Mouse (Mus musculus): ENCODE results near the gene Il34. TPM values are rescaled to one million over a fixed set of nuclear protein-coding genes. Genes with fewer than 3 reads are reported as not detected.

The Il34 gene
- polyA plus RNA-seq, 1 experiment from 2014 or later = 1.2 TPM

GRCm38 (mm10) chr8:110843207-110843606 lies 37.5 kb upstream of the Il34 start:
- no peak overlapping the region for H3K27ac ChIP-seq (ENCODE audit: low read length)
- H3K4me3 ChIP-seq (ENCODE audit: low read depth, low read length) = no peak overlapping the region
- H3K36me3 ChIP-seq (ENCODE audit: control insufficient read depth, insufficient read depth, low read length) = peaks cover 63% of the 10 kb centered on the region
- H3K9ac ChIP-seq (replicated peaks; ENCODE audit: low read depth, low read length) = no peak overlapping the region
- WGBS = 86% methylated on average over 5 of the region's 5 CpGs
- no peak overlapping the region for H3K4me2 ChIP-seq (replicated peaks; ENCODE audit: low read depth, low read length)
- ATAC-seq (ENCODE audit: insufficient number of reproducible peaks, insufficient read depth, low FRiP score, low read depth) = no peak
- H3K9me3 ChIP-seq (ENCODE audit: control insufficient read depth, low read depth, low read length) = no peaks in the 10 kb centered on the region
- H3K4me1 ChIP-seq (ENCODE audit: control insufficient read depth, insufficient read depth, low read length) = 0 out of 2 replicates have a peak, but pooled peaks cover 8% of the 10 kb centered on the region
- H3K27me3 ChIP-seq (ENCODE audit: control insufficient read depth, insufficient read depth, low read length) = no peaks in the 10 kb centered on the region

- 86% methylated on average over 3 of the region's 3 CpGs for WGBS
- Histone ChIP-seq H3K9me3 (ENCODE audit: control insufficient read depth, low read depth, low read length) (no peaks in the 10 kb centered on the region), H3K4me3 (ENCODE audit: low read depth, low read length) (no peak overlapping the region), H3K4me1 (ENCODE audit: control insufficient read depth, insufficient read depth, low read length) (0 out of 2 replicates have a peak, but pooled peaks cover 5% of the 10 kb centered on the region), H3K27me3 (ENCODE audit: control insufficient read depth, insufficient read depth, low read length) (no peaks in the 10 kb centered on the region), H3K9ac (replicated peaks; ENCODE audit: low read depth, low read length) (no peak overlapping the region), H3K36me3 (ENCODE audit: control insufficient read depth, insufficient read depth, low read length) (peaks cover 75% of the 10 kb centered on the region), H3K27ac (ENCODE audit: low read length) (no peak overlapping the region), H3K4me2 (replicated peaks; ENCODE audit: low read depth, low read length) (no peak overlapping the region)
- no peak for ATAC-seq (ENCODE audit: insufficient number of reproducible peaks, insufficient read depth, low FRiP score, low read depth)
These were observed 36.4 kb upstream of the Il34 start for GRCm38 (mm10) chr8:110842012-110842574.

GRCm38 (mm10) chr8:110831956-110832355 lies 26.2 kb upstream of the Il34 start:
- H3K27ac ChIP-seq (ENCODE audit: low read length) = no peak overlapping the region
- no peak overlapping the region for H3K9ac ChIP-seq (replicated peaks; ENCODE audit: low read depth, low read length)
- H3K27me3 ChIP-seq (ENCODE audit: control insufficient read depth, insufficient read depth, low read length) = no peaks in the 10 kb centered on the region
- H3K4me2 ChIP-seq (replicated peaks; ENCODE audit: low read depth, low read length) = no peak overlapping the region
- H3K9me3 ChIP-seq (ENCODE audit: control insufficient read depth, low read depth, low read length) = no peaks in the 10 kb centered on the region
- 88% methylated on average over 3 of the region's 3 CpGs for WGBS
- peaks cover 94% of the 10 kb centered on the region for H3K36me3 ChIP-seq (ENCODE audit: control insufficient read depth, insufficient read depth, low read length)
- ATAC-seq (ENCODE audit: insufficient number of reproducible peaks, insufficient read depth, low FRiP score, low read depth) = no peak
- H3K4me3 ChIP-seq (ENCODE audit: low read depth, low read length) = no peak overlapping the region
- no peaks in the 10 kb centered on the region for H3K4me1 ChIP-seq (ENCODE audit: control insufficient read depth, insufficient read depth, low read length)

- Histone ChIP-seq H3K27me3 (ENCODE audit: control insufficient read depth, insufficient read depth, low read length) (no peaks in the 10 kb centered on the region), H3K9me3 (ENCODE audit: control insufficient read depth, low read depth, low read length) (no peaks in the 10 kb centered on the region), H3K27ac (ENCODE audit: low read length) (no peak overlapping the region), H3K4me1 (ENCODE audit: control insufficient read depth, insufficient read depth, low read length) (no peaks in the 10 kb centered on the region), H3K36me3 (ENCODE audit: control insufficient read depth, insufficient read depth, low read length) (peaks cover 97% of the 10 kb centered on the region), H3K4me2 (replicated peaks; ENCODE audit: low read depth, low read length) (no peak overlapping the region), H3K9ac (replicated peaks; ENCODE audit: low read depth, low read length) (no peak overlapping the region), H3K4me3 (ENCODE audit: low read depth, low read length) (no peak overlapping the region)
- WGBS = 82% methylated on average over 3 of the region's 3 CpGs
- no peak for ATAC-seq (ENCODE audit: insufficient number of reproducible peaks, insufficient read depth, low FRiP score, low read depth)
These were observed 22.8 kb upstream of the Il34 start for GRCm38 (mm10) chr8:110828511-110828910.

GRCm38 (mm10) chr8:110824861-110825260 lies 19.1 kb upstream of the Il34 start:
- no peaks in the 10 kb centered on the region for H3K4me1 ChIP-seq (ENCODE audit: control insufficient read depth, insufficient read depth, low read length)
- H3K27me3 ChIP-seq (ENCODE audit: control insufficient read depth, insufficient read depth, low read length) = no peaks in the 10 kb centered on the region
- H3K9me3 ChIP-seq (ENCODE audit: control insufficient read depth, low read depth, low read length) = no peaks in the 10 kb centered on the region
- H3K4me2 ChIP-seq (replicated peaks; ENCODE audit: low read depth, low read length) = no peak overlapping the region
- H3K9ac ChIP-seq (replicated peaks; ENCODE audit: low read depth, low read length) = no peak overlapping the region
- H3K4me3 ChIP-seq (ENCODE audit: low read depth, low read length) = no peak overlapping the region
- H3K36me3 ChIP-seq (ENCODE audit: control insufficient read depth, insufficient read depth, low read length) = peaks cover 99% of the 10 kb centered on the region
- no peak overlapping the region for H3K27ac ChIP-seq (ENCODE audit: low read length)
- 86% methylated on average over 1 of the region's 1 CpGs for WGBS
- ATAC-seq (ENCODE audit: insufficient number of reproducible peaks, insufficient read depth, low FRiP score, low read depth) = no peak

GRCm38 (mm10) chr8:110821960-110822359 lies 16.2 kb upstream of the Il34 start:
- Histone ChIP-seq H3K36me3 (ENCODE audit: control insufficient read depth, insufficient read depth, low read length) (peaks cover 100% of the 10 kb centered on the region), H3K4me2 (replicated peaks; ENCODE audit: low read depth, low read length) (no peak overlapping the region), H3K4me1 (ENCODE audit: control insufficient read depth, insufficient read depth, low read length) (no peaks in the 10 kb centered on the region), H3K9me3 (ENCODE audit: control insufficient read depth, low read depth, low read length) (no peaks in the 10 kb centered on the region), H3K4me3 (ENCODE audit: low read depth, low read length) (no peak overlapping the region), H3K9ac (replicated peaks; ENCODE audit: low read depth, low read length) (no peak overlapping the region), H3K27me3 (ENCODE audit: control insufficient read depth, insufficient read depth, low read length) (no peaks in the 10 kb centered on the region), H3K27ac (ENCODE audit: low read length) (no peak overlapping the region)
- 83% methylated on average over 3 of the region's 3 CpGs for WGBS
- no peak for ATAC-seq (ENCODE audit: insufficient number of reproducible peaks, insufficient read depth, low FRiP score, low read depth)

GRCm38 (mm10) chr8:110820257-110820656 lies 14.5 kb upstream of the Il34 start:
- Histone ChIP-seq H3K27me3 (ENCODE audit: control insufficient read depth, insufficient read depth, low read length) (no peaks in the 10 kb centered on the region), H3K36me3 (ENCODE audit: control insufficient read depth, insufficient read depth, low read length) (peaks cover 99% of the 10 kb centered on the region), H3K27ac (ENCODE audit: low read length) (no peak overlapping the region), H3K9ac (replicated peaks; ENCODE audit: low read depth, low read length) (no peak overlapping the region), H3K4me2 (replicated peaks; ENCODE audit: low read depth, low read length) (no peak overlapping the region), H3K4me3 (ENCODE audit: low read depth, low read length) (no peak overlapping the region), H3K9me3 (ENCODE audit: control insufficient read depth, low read depth, low read length) (no peaks in the 10 kb centered on the region), H3K4me1 (ENCODE audit: control insufficient read depth, insufficient read depth, low read length) (no peaks in the 10 kb centered on the region)
- WGBS = 89% methylated on average over 2 of the region's 2 CpGs
- ATAC-seq (ENCODE audit: insufficient number of reproducible peaks, insufficient read depth, low FRiP score, low read depth) = no peak

- ATAC-seq (ENCODE audit: insufficient number of reproducible peaks, insufficient read depth, low FRiP score, low read depth) = no peak
- Histone ChIP-seq H3K9me3 (ENCODE audit: control insufficient read depth, low read depth, low read length) (no peaks in the 10 kb centered on the region), H3K4me3 (ENCODE audit: low read depth, low read length) (no peak overlapping the region), H3K27ac (ENCODE audit: low read length) (no peak overlapping the region), H3K9ac (replicated peaks; ENCODE audit: low read depth, low read length) (no peak overlapping the region), H3K4me2 (replicated peaks; ENCODE audit: low read depth, low read length) (no peak overlapping the region), H3K36me3 (ENCODE audit: control insufficient read depth, insufficient read depth, low read length) (peaks cover 99% of the 10 kb centered on the region), H3K27me3 (ENCODE audit: control insufficient read depth, insufficient read depth, low read length) (no peaks in the 10 kb centered on the region), H3K4me1 (ENCODE audit: control insufficient read depth, insufficient read depth, low read length) (no peaks in the 10 kb centered on the region)
- WGBS = 80% methylated on average over 3 of the region's 3 CpGs
These were observed 12.9 kb upstream of the Il34 start for GRCm38 (mm10) chr8:110818593-110818992.

GRCm38 (mm10) chr8:110816990-110817389 lies 11.3 kb upstream of the Il34 start:
- no peak overlapping the region for H3K4me2 ChIP-seq (replicated peaks; ENCODE audit: low read depth, low read length)
- no peaks in the 10 kb centered on the region for H3K4me1 ChIP-seq (ENCODE audit: control insufficient read depth, insufficient read depth, low read length)
- no peak overlapping the region for H3K4me3 ChIP-seq (ENCODE audit: low read depth, low read length)
- 94% methylated on average over 1 of the region's 1 CpGs for WGBS
- no peak overlapping the region for H3K27ac ChIP-seq (ENCODE audit: low read length)
- H3K9ac ChIP-seq (replicated peaks; ENCODE audit: low read depth, low read length) = no peak overlapping the region
- H3K27me3 ChIP-seq (ENCODE audit: control insufficient read depth, insufficient read depth, low read length) = no peaks in the 10 kb centered on the region
- peaks cover 99% of the 10 kb centered on the region for H3K36me3 ChIP-seq (ENCODE audit: control insufficient read depth, insufficient read depth, low read length)
- no peak for ATAC-seq (ENCODE audit: insufficient number of reproducible peaks, insufficient read depth, low FRiP score, low read depth)
- H3K9me3 ChIP-seq (ENCODE audit: control insufficient read depth, low read depth, low read length) = no peaks in the 10 kb centered on the region

Data from stomach, embryonic 14.5 days (tissue).